Mouse (Mus musculus) layer of hippocampus, postnatal 25 days (tissue): ENCODE results near the gene Gm44579. TPM values are rescaled to one million over a fixed set of nuclear protein-coding genes. Genes with fewer than 3 reads are reported as not detected.

Experiments
- DNase-seq, 2 experiments: peaks; one replicate each; pipeline ENCODE4 v3.0.0; 2022; ENCODE audit warnings: mixed read lengths in 2 of 2, low spot score in 1 of 2; ENCODE audit errors: extremely low spot score in 1 of 2
- total RNA-seq, 2 experiments: library from RNA; stranded (reverse); gene quantifications; 2 replicates each; pipeline ENCODE4 v1.2.3; 2021

The Gm44579 gene
- total RNA-seq, 2 experiments from 2014 or later, result 0.15 TPM; not detected in 1

- peak in 1 of 2 experiments; percentile 22 for DNase-seq
Observed at GRCm38 (mm10) chr15:98170365-98170764, 50.4 kb downstream of the Gm44579 start.

GRCm38 (mm10) chr15:98168622-98169004 is 52.2 kb downstream of the Gm44579 start:
- no peak for DNase-seq

- peak; percentile 77 to 80 for DNase-seq
Observed at GRCm38 (mm10) chr15:98167645-98168621, 52.8 kb downstream of the Gm44579 start.

GRCm38 (mm10) chr15:98166963-98167644 is 53.7 kb downstream of the Gm44579 start, which contains the start of gene Ccdc184:
Ccdc184 (plus strand) TSS chr15:98167158.
- DNase-seq, result no peak

- DNase-seq, result no peak
Observed at GRCm38 (mm10) chr15:98165525-98165924, 55.3 kb downstream of the Gm44579 start, which contains the start of gene Asb8. Asb8 (minus strand) TSS chr15:98165625.

GRCm38 (mm10) chr15:98162561-98162960 is 58.2 kb downstream of the Gm44579 start:
- no peak for DNase-seq

GRCm38 (mm10) chr15:98161026-98161805 is 59.6 kb downstream of the Gm44579 start:
- DNase-seq, result no peak

- DNase-seq, result no peak
Observed at GRCm38 (mm10) chr15:98157253-98157652, 63.5 kb downstream of the Gm44579 start.

- no peak for DNase-seq
Observed at GRCm38 (mm10) chr15:98155944-98156343, 64.8 kb downstream of the Gm44579 start.

- DNase-seq, result no peak
Observed at GRCm38 (mm10) chr15:98155272-98155671, 65.5 kb downstream of the Gm44579 start.

- no peak for DNase-seq
Observed at GRCm38 (mm10) chr15:98154631-98155030, 66.1 kb downstream of the Gm44579 start.

- no peak for DNase-seq
Observed at GRCm38 (mm10) chr15:98154146-98154545, 66.6 kb downstream of the Gm44579 start.

- DNase-seq, result no peak
Observed at GRCm38 (mm10) chr15:98153625-98154024, 67.2 kb downstream of the Gm44579 start.

- DNase-seq, result no peak
Observed at GRCm38 (mm10) chr15:98152916-98153315, 67.9 kb downstream of the Gm44579 start.

- no peak for DNase-seq
Observed at GRCm38 (mm10) chr15:98149166-98149602, 71.6 kb downstream of the Gm44579 start.

- DNase-seq, result no peak
Observed at GRCm38 (mm10) chr15:98148356-98148755, 72.4 kb downstream of the Gm44579 start.

- DNase-seq, result peak; percentile 88 to 92
Observed at GRCm38 (mm10) chr15:98145559-98146181, 75.1 kb downstream of the Gm44579 start.

- no peak for DNase-seq
Observed at GRCm38 (mm10) chr15:98144861-98145507, 75.8 kb downstream of the Gm44579 start.

- no peak for DNase-seq
Observed at GRCm38 (mm10) chr15:98142515-98142914, 78.3 kb downstream of the Gm44579 start.
